Mouse (Mus musculus) hindbrain, embryonic 14.5 days (tissue): ENCODE results near the gene Pdzd11. TPM values are rescaled to one million over a fixed set of nuclear protein-coding genes. Genes with fewer than 3 reads are reported as not detected.

Source experiments
- ATAC-seq: fragments of 200-750 bp; cut with Nextera tagmentation; 2 replicates; pipeline ENCODE4 v1.8.0; 2017; ENCODE audit warnings: moderate number of reproducible peaks, mild to moderate bottlenecking, moderate TSS enrichment, moderate library complexity; ENCODE audit not compliant: low FRiP score
- DNase-seq: peaks from one replicate; pipeline ENCODE4 v3.0.0-alpha.2; 2015; ENCODE audit warnings: low spot score
- H3K27ac ChIP-seq: fragments of 300-500 bp; sonication (generic); 2 replicates; pipeline ENCODE4 v1.5.1; 2014; ENCODE audit warnings: mild to moderate bottlenecking, moderate library complexity
- H3K27me3 ChIP-seq: fragments of 300-500 bp; sonication (generic); 2 replicates; pipeline ENCODE4 v1.6.1; 2014; ENCODE audit warnings: mild to moderate bottlenecking, low read length, mixed read lengths; ENCODE audit not compliant: control insufficient read depth, insufficient read depth
- H3K36me3 ChIP-seq: fragments of 300-500 bp; sonication (generic); replicated peaks from 2 replicates; pipeline ENCODE4 v1.6.1; 2014; ENCODE audit not compliant: control insufficient read depth, insufficient read depth
- H3K4me1 ChIP-seq: fragments of 300-500 bp; sonication (generic); replicated peaks from 2 replicates; pipeline ENCODE4 v1.6.1; 2014; ENCODE audit warnings: antibody characterized with exemption, low read length, mixed read lengths; ENCODE audit not compliant: control insufficient read depth, insufficient read depth
- H3K4me2 ChIP-seq: fragments of 300-500 bp; sonication (generic); replicated peaks from 2 replicates; pipeline ENCODE4 v1.6.1; 2014; ENCODE audit warnings: mild to moderate bottlenecking, moderate library complexity
- H3K4me3 ChIP-seq: fragments of 300-500 bp; sonication (generic); replicated peaks from 2 replicates; pipeline ENCODE4 v1.5.1; 2014; ENCODE audit warnings: mild to moderate bottlenecking, low read length
- H3K9ac ChIP-seq: fragments of 300-500 bp; sonication (generic); 2 replicates; pipeline ENCODE4 v1.6.1; 2014
- H3K9me3 ChIP-seq: fragments of 300-500 bp; sonication (generic); 2 replicates; pipeline ENCODE4 v1.6.1; 2016; ENCODE audit warnings: low read length; ENCODE audit not compliant: control insufficient read depth
- WGBS: fragments of 180-500 bp; shearing (Covaris S2); extraction: QIAGEN DNeasy Blood & Tissue Kit; methylation state at CpG from one replicate; pipeline ENCODE4 v1.1.7; 2014; 5-methylcytosine and 5-hydroxymethylcytosine counted together
- polyA plus RNA-seq: library from polyadenylated mRNA; unstranded; fragments of >200 nt; fragmentation: Nextera tagmentation; extraction: Ambion mirVana; gene quantifications from 2 replicates; pipeline ENCODE4 v1.2.1, GENCODE M21; 2014

Gene Pdzd11
- 90.9 and 102 TPM in 2 replicates for polyA plus RNA-seq

DNA sequence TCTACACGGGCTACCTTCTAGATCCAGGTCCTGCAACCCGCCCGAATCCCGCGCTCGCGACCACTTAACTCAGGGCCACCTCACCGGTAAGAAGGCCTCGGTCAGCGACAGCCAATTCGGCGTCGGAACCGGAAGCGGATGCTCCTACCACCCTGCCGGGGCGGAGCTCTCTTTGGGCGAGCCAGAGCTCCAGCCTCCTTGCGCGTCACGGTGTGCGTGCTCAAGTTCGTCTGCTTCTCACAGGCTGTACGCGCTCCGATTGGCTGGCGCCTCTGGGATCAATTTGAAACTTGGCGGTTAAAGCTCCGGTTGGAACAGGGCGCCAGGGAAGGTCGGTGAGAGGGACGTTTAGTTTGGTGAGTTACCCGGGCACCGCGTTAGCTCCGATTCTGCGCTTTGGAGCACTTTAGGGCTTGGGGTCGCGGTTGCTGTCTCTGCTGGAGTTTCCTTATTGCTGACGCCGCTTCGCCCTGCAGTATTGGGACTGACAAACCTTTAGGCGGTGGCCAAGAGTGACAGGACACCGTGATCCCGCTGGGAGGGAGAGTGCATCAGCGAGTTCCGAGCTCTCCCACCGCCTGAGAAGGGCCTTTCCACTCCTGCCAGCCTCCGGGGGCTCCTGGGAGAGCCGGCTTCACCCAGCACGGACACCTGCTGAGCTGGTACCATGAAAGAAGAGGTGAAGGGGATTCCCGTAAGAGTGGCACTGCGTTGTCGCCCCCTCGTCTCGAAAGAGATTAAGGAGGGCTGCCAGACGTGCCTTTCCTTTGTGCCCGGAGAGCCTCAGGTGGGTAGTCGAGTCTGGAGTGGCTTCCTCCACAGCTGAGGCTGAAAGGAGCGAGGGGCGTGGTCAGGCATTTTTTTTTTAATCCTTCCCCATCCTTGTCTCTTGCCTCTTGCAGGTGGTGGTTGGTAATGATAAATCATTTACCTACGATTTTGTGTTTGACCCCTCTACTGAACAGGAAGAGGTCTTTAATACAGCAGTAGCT, at the start of gene Pdzd11:
Gene Pdzd11, minus strand, starts transcription at position 767 of the 992 bp plus-strand sequence.
- Histone ChIP-seq H3K9ac (peak within 1 kb of the TSS; percentile 67), H3K4me2 (peak within 1 kb of the TSS; percentile 71), H3K4me1 (no peaks in the 10 kb centered on the region), H3K27ac (peak within 1 kb of the TSS; percentile 47; the same call in 1 of the 2 replicates), H3K9me3 (no peaks in the 10 kb centered on the region), H3K27me3 (0 out of 2 replicates have a peak, but pooled peaks cover 3% of the 10 kb centered on the region), H3K36me3 (peaks cover 10% of the 10 kb centered on the region), H3K4me3 (peak within 1 kb of the TSS; percentile 47)
- DNase-seq (peak; percentile 87), ATAC-seq (peak; percentile 100)
- 19% methylated on average over 62 of the region's 62 CpGs for WGBS

DNA sequence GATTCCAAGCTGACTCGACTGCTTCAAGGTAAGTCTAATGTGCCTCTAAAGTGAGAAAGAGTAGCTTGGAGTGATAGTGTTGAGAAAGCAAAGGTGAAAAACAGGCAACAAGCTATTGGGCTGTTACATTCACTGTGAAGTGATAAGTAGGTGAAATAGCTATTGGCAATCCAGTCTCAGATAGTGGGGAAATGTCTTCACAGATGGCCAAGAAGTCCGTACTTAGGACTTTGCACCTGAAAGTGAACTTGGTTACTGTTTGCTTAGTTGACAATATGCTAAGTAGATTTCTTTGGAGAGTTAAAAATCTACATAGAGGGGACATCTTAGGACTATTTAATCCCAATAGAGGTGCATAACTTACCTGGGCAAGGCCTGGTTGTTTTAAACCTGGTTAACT, 38.5 kb upstream of the Pdzd11 start:
- H3K4me1 ChIP-seq = no peaks in the 10 kb centered on the region
- H3K4me3 ChIP-seq = no peak overlapping the region

DNA sequence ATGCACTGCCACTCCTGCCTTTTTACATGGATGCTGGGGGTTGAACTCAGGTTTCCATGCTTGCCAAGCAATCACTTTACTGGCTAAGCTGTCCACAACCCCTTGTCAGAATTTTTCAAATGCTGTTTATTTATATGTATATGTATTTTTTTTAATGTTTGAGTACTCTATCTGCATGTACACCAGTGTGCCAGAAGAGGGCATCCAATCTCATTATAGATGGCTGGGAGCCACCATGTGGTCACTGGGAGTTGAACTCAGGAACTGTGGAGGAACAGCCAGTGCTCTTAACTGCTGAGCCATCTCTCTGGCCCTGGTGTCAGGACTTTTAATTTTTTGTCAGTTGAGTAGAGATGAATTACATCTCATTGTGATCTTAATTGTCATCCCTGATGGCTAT, 26.5 kb upstream of the Pdzd11 start:
- ATAC-seq = no peak
- no peak overlapping the region for H3K4me2 ChIP-seq
- H3K27me3 ChIP-seq = no peaks in the 10 kb centered on the region
- no peaks in the 10 kb centered on the region for H3K36me3 ChIP-seq
- H3K9ac ChIP-seq = no peak overlapping the region
- H3K4me3 ChIP-seq = no peak overlapping the region
- H3K4me1 ChIP-seq = no peaks in the 10 kb centered on the region
- H3K9me3 ChIP-seq = no peaks in the 10 kb centered on the region
- H3K27ac ChIP-seq = no peak overlapping the region
- DNase-seq = no peak

More for the DNA sequence above, 38.5 kb upstream of the Pdzd11 start:
- ATAC-seq = no peak
- Histone ChIP-seq H3K4me2 (no peak overlapping the region), H3K9ac (no peak overlapping the region), H3K27ac (no peak overlapping the region), H3K36me3 (no peaks in the 10 kb centered on the region), H3K9me3 (no peaks in the 10 kb centered on the region), H3K27me3 (0 out of 2 replicates have a peak, but pooled peaks cover 8% of the 10 kb centered on the region)
- WGBS = 96% methylated on average over 2 of the region's 2 CpGs
- DNase-seq = no peak

DNA sequence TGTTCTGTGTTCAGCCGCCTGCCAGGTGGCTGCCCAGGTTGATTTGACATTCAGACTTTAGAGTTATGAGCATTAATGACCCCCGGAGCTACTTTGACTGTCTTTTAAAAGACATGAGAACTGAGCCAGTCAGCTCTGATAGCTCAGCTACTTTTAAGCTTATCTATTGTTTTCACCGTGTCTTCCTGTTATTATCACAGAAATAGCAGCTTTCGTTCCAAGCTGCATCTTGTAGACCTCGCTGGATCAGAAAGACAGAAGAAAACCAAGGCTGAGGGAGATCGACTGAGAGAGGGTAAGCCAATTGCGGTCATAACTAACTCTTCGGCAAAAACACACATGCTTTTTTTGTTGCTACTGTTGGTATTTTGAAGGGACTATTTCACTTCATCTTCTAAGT, 12.1 kb upstream of the Pdzd11 start:
- Histone ChIP-seq H3K4me3 (no peak overlapping the region), H3K27me3 (no peaks in the 10 kb centered on the region; the same call in 1 of the 2 replicates), H3K27ac (no peak overlapping the region), H3K4me1 (no peaks in the 10 kb centered on the region), H3K9me3 (no peaks in the 10 kb centered on the region), H3K9ac (no peak overlapping the region), H3K4me2 (no peak overlapping the region), H3K36me3 (no peaks in the 10 kb centered on the region)
- no peak for DNase-seq
- 94% methylated on average over 8 of the region's 8 CpGs for WGBS
- no peak for ATAC-seq

DNA sequence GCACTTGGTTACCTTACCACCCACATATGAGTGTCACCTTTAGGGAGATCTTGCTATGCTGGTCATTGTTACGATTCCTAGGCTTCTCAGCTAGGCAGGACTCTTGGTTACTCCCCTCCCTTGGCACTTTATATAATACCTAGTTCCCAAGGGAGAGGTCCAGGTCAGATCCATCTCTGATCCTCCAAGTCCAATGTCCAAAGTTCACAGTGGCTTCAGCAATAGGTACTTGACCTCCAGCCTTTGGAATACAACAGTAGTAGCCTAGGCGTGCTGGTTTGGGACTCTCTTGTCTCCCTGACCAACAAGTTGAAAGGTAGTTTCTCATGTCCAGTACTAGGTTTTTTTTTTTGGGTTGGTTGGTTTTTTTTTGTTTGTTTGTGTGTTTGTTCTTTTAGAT, 2.7 kb upstream of the Pdzd11 start:
- no peak for DNase-seq

DNA sequence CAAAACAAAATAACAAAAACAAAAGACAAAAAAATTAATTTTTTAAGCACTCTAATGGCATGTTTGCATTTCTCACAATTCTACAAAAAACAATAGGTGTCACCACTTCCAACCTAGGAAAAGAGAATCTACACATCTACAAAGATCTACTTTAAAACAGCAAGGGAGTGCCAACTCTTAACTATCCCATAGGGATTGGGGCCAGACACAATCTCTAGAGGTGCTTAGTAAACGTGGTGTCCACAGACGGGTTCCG, 894 bp downstream of the Pdzd11 start, which contains the start of gene Kif4:
Gene Kif4, plus strand, starts transcription at position 192 of the 256 bp plus-strand sequence.
- ATAC-seq (no peak), DNase-seq (no peak)
- Histone ChIP-seq H3K4me3 (peak within 1 kb of the TSS; percentile 47), H3K27ac (peak within 1 kb of the TSS; percentile 47; the same call in 1 of the 2 replicates), H3K27me3 (0 out of 2 replicates have a peak, but pooled peaks cover 3% of the 10 kb centered on the region), H3K36me3 (peaks cover 10% of the 10 kb centered on the region), H3K4me2 (peak within 1 kb of the TSS; percentile 71), H3K4me1 (no peaks in the 10 kb centered on the region), H3K9ac (peak within 1 kb of the TSS; percentile 67), H3K9me3 (no peaks in the 10 kb centered on the region)
- 22% methylated on average over 3 of the region's 3 CpGs for WGBS

More for the DNA sequence above, 2.7 kb upstream of the Pdzd11 start:
- Histone ChIP-seq H3K36me3 (no peaks in the 10 kb centered on the region), H3K4me2 (no peak overlapping the region), H3K27ac (no peak overlapping the region), H3K27me3 (0 out of 2 replicates have a peak, but pooled peaks cover 3% of the 10 kb centered on the region), H3K4me1 (no peaks in the 10 kb centered on the region), H3K9me3 (no peaks in the 10 kb centered on the region), H3K9ac (no peak overlapping the region), H3K4me3 (no peak overlapping the region)
- ATAC-seq = no peak
- 94% methylated on average over 2 of the region's 2 CpGs for WGBS

DNA sequence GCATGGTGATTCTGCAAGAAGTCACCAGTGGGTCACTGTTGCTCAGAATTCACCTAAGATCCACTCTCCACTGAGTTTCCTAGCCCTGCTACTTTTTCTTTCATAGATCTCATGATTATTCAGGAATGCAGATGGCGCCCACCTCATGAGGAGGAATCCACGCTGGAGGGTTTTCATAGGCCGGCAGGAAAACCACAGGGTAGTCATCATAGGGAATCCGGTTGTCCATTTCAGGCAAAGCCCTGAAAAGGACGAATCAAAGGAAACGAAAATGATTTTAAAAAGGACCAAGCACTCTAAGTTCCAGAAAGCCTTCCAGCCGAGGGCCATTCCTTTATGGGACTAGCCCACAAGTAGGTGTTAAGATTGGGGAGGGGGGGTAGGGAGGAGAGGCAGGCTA, 1.2 kb downstream of the Pdzd11 start:
- no peak for ATAC-seq
- H3K4me3 ChIP-seq = peak overlapping the region; percentile 47
- DNase-seq = no peak
- peak overlapping the region; percentile 67 for H3K9ac ChIP-seq
- peak overlapping the region; percentile 57 for H3K4me2 ChIP-seq
- WGBS = 40% methylated on average over 7 of the region's 7 CpGs
- no peaks in the 10 kb centered on the region for H3K4me1 ChIP-seq
- H3K27me3 ChIP-seq = 0 out of 2 replicates have a peak, but pooled peaks cover 3% of the 10 kb centered on the region
- H3K9me3 ChIP-seq = no peaks in the 10 kb centered on the region
- no peak overlapping the region for H3K27ac ChIP-seq
- peaks cover 10% of the 10 kb centered on the region for H3K36me3 ChIP-seq

DNA sequence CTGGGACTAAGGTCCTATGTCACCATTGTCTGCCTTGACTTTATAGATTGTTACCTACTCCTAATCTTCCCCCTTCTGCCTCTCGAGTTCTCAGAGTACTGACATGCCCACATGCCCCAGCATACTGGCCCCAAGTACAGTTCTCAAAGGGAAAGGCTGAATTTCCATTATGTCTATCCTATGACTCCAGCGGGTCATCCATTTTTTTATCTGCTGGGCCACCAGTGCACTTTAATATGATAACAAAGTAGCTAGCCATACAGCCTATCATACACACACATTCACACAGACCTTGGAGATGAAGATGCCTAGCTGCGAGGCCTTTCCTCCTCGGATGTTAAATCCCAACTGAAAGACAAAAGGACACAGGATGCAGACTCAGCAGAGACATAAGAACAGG, 2.1 kb downstream of the Pdzd11 start:
- no peak overlapping the region for H3K9ac ChIP-seq
- H3K4me3 ChIP-seq = no peak overlapping the region
- ATAC-seq (no peak), DNase-seq (no peak)
- H3K9me3 ChIP-seq = no peaks in the 10 kb centered on the region
- no peak overlapping the region for H3K4me2 ChIP-seq
- H3K27ac ChIP-seq = no peak overlapping the region
- H3K36me3 ChIP-seq = peaks cover 10% of the 10 kb centered on the region
- H3K4me1 ChIP-seq = no peaks in the 10 kb centered on the region
- 0 out of 2 replicates have a peak, but pooled peaks cover 3% of the 10 kb centered on the region for H3K27me3 ChIP-seq
- 94% methylated on average over 4 of the region's 4 CpGs for WGBS

DNA sequence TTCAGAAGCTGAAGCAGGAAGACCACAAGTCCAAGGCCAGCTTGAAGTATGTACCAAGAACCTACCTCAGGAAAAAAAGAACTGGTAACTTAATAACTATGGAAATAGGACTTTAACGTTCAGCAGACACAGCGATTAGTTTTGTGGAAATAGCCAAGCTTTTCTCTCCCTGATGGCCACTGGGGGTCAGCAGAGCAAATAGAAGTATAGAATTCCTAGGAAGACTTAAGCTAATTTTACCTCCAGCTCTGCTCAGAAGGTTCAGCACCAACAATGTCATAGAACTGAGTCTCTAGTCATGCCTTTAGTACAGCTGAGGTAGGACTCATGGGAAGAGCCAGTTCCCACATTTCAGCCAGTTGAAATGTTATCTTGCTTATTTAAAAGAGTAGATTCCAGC, 5.0 kb downstream of the Pdzd11 start:
- 74% methylated on average over 2 of the region's 2 CpGs for WGBS
- Histone ChIP-seq H3K27me3 (no peaks in the 10 kb centered on the region), H3K4me3 (no peak overlapping the region), H3K4me2 (no peak overlapping the region), H3K9me3 (no peaks in the 10 kb centered on the region), H3K9ac (no peak overlapping the region), H3K4me1 (no peaks in the 10 kb centered on the region), H3K36me3 (peaks cover 10% of the 10 kb centered on the region), H3K27ac (no peak overlapping the region)
- ATAC-seq (no peak), DNase-seq (no peak)
